Mouse (Mus musculus) ovary, postnatal 14 days (tissue): ENCODE measurements around the gene Cnpy4.
A peak's percentile ranks its signal among the peaks of the same experiment; 100 is the strongest.

Experiments
- DNase-seq: peaks from one replicate; pipeline ENCODE4 v3.0.0; 2022; ENCODE audit warnings: low spot score

The Cnpy4 gene

GRCm38 (mm10) chr5:138186950-138187638 is at the start of gene Cnpy4, which contains the start of gene Taf6:
Cnpy4 (plus strand) TSS chr5:138187485.
Taf6 (minus strand) TSS chr5:138187451.
- peak; percentile 71 for DNase-seq

- peak; percentile 41 for DNase-seq
Observed at GRCm38 (mm10) chr5:138137935-138138549, 49.2 kb upstream of the Cnpy4 start.

GRCm38 (mm10) chr5:138138585-138138984 is 48.7 kb upstream of the Cnpy4 start:
- DNase-seq = no peak

- DNase-seq = no peak
Observed at GRCm38 (mm10) chr5:138154390-138154789, 32.9 kb upstream of the Cnpy4 start.

GRCm38 (mm10) chr5:138155443-138155976 is 31.8 kb upstream of the Cnpy4 start, which contains the start of gene Zfp113:
Zfp113 (minus strand) TSS chr5:138155744.
- DNase-seq = peak; percentile 80

- no peak for DNase-seq
Observed at GRCm38 (mm10) chr5:138160224-138160762, 27.0 kb upstream of the Cnpy4 start.

- DNase-seq = peak; percentile 91
Observed at GRCm38 (mm10) chr5:138160842-138161665, 26.2 kb upstream of the Cnpy4 start, which contains the start of gene Cops6. Cops6 (plus strand) TSS chr5:138161071.

- DNase-seq = no peak
Observed at GRCm38 (mm10) chr5:138163046-138163445, 24.2 kb upstream of the Cnpy4 start.

- DNase-seq = no peak
Observed at GRCm38 (mm10) chr5:138163610-138164009, 23.7 kb upstream of the Cnpy4 start.

GRCm38 (mm10) chr5:138165594-138165993 is 21.7 kb upstream of the Cnpy4 start:
- no peak for DNase-seq

- peak; percentile 95 for DNase-seq
Observed at GRCm38 (mm10) chr5:138170936-138171561, 16.2 kb upstream of the Cnpy4 start.

GRCm38 (mm10) chr5:138171695-138172491 is 15.4 kb upstream of the Cnpy4 start, which contains the start of the genes Ap4m1 and Mcm7:
Ap4m1 (plus strand) TSS chr5:138172002.
Mcm7 (minus strand) TSS chr5:138172422.
- peak; percentile 98 for DNase-seq

- DNase-seq = no peak
Observed at GRCm38 (mm10) chr5:138173217-138173616, 14.1 kb upstream of the Cnpy4 start.

- DNase-seq = peak; percentile 45
Observed at GRCm38 (mm10) chr5:138187661-138188306, 499 bp downstream of the Cnpy4 start.

GRCm38 (mm10) chr5:138193771-138194727 is 6.8 kb downstream of the Cnpy4 start, which contains the start of gene Mblac1:
Mblac1 (plus strand) TSS chr5:138194314.
- peak; percentile 79 for DNase-seq

- peak; percentile 20 for DNase-seq
Observed at GRCm38 (mm10) chr5:138194755-138195345, 7.6 kb downstream of the Cnpy4 start.

GRCm38 (mm10) chr5:138195463-138195862 is 8.2 kb downstream of the Cnpy4 start:
- no peak for DNase-seq

- no peak for DNase-seq
Observed at GRCm38 (mm10) chr5:138199576-138199975, 12.3 kb downstream of the Cnpy4 start.
